Mouse (Mus musculus) G1E-ER4 (cell line): Measurements from ENCODE around the gene Eif2b2. TPM values are rescaled to one million over a fixed set of nuclear protein-coding genes. Genes with fewer than 3 reads are reported as not detected.

Experiments
- GATA1 ChIP-seq: IDR thresholded peaks from one replicate; pipeline ENCODE4 v1.8.0; 2012; ENCODE audit warnings: low read length, inconsistent platforms
- polyA plus RNA-seq: library from polyadenylated mRNA; stranded (reverse); fragments of >175 nt; gene quantifications from 2 replicates; pipeline ENCODE4 v1.2.3, GENCODE M21; 2012

The Eif2b2 gene
- polyA plus RNA-seq, 1 experiment, result 455 TPM

GRCm38 (mm10) chr12:85204105-85204504 is 15.2 kb upstream of the Eif2b2 start:
- no peak for TF ChIP-seq GATA1

- TF ChIP-seq GATA1, result no peak
These were observed 13.9 kb upstream of the Eif2b2 start for GRCm38 (mm10) chr12:85205425-85205824.

- TF ChIP-seq GATA1, result no peak
These were observed 10.5 kb upstream of the Eif2b2 start for GRCm38 (mm10) chr12:85208687-85209199.

GRCm38 (mm10) chr12:85215031-85215430 is 4.2 kb upstream of the Eif2b2 start:
- TF ChIP-seq GATA1, result no peak

- no peak for TF ChIP-seq GATA1
These were observed 1.5 kb upstream of the Eif2b2 start for GRCm38 (mm10) chr12:85217733-85218310.

- TF ChIP-seq GATA1, result no peak
These were observed 617 bp downstream of the Eif2b2 start for GRCm38 (mm10) chr12:85219905-85220290.

GRCm38 (mm10) chr12:85227227-85227626 is 7.9 kb downstream of the Eif2b2 start:
- TF ChIP-seq GATA1, result no peak

GRCm38 (mm10) chr12:85227876-85228599 is 8.8 kb downstream of the Eif2b2 start:
- TF ChIP-seq GATA1, result no peak

GRCm38 (mm10) chr12:85233376-85234358 is 14.4 kb downstream of the Eif2b2 start:
- TF ChIP-seq GATA1, result no peak

- TF ChIP-seq GATA1, result no peak
These were observed 18.3 kb downstream of the Eif2b2 start for GRCm38 (mm10) chr12:85237553-85237952.

GRCm38 (mm10) chr12:85252083-85252482 is 32.8 kb downstream of the Eif2b2 start:
- TF ChIP-seq GATA1, result no peak

GRCm38 (mm10) chr12:85256074-85256751 is 36.9 kb downstream of the Eif2b2 start:
- TF ChIP-seq GATA1, result no peak

- peak; percentile 42 for TF ChIP-seq GATA1
These were observed 37.8 kb downstream of the Eif2b2 start for GRCm38 (mm10) chr12:85257008-85257639.

GRCm38 (mm10) chr12:85262489-85262888 is 43.2 kb downstream of the Eif2b2 start:
- TF ChIP-seq GATA1, result no peak

GRCm38 (mm10) chr12:85263190-85263589 is 43.9 kb downstream of the Eif2b2 start:
- no peak for TF ChIP-seq GATA1
